Mouse (Mus musculus) B cell, adult 2 months (primary cell): Measurements from ENCODE around the gene Supt7l.
"Not testable (repeated sequence)": the region's sequence is repeated elsewhere in the genome, so short reads cannot be mapped to it uniquely, and the experiment has no call there.

Source experiments
- DNase-seq, 2 experiments: peaks; one replicate each; pipeline ENCODE4 v3.0.0; 2022

The Supt7l gene

GRCm38 (mm10) chr5:31527707-31528106, at the start of gene Supt7l:
TSS of gene Supt7l (minus strand) at chr5:31527807.
- DNase-seq: not testable (repeated sequence)

- peak; percentile 45 to 49 for DNase-seq
Measured at GRCm38 (mm10) chr5:31576539-31576975, 49.0 kb upstream of the Supt7l start.

- no peak for DNase-seq
Measured at GRCm38 (mm10) chr5:31573722-31574121, 46.1 kb upstream of the Supt7l start.

GRCm38 (mm10) chr5:31571023-31571608, 43.5 kb upstream of the Supt7l start:
- peak; percentile 19 to 34 for DNase-seq

- no peak for DNase-seq
Measured at GRCm38 (mm10) chr5:31567951-31568657, 40.5 kb upstream of the Supt7l start.

GRCm38 (mm10) chr5:31566457-31566856, 38.9 kb upstream of the Supt7l start:
- no peak for DNase-seq

GRCm38 (mm10) chr5:31566026-31566425, 38.4 kb upstream of the Supt7l start:
- no peak for DNase-seq

- no peak for DNase-seq
Measured at GRCm38 (mm10) chr5:31564976-31565375, 37.4 kb upstream of the Supt7l start.

GRCm38 (mm10) chr5:31563905-31564304, 36.3 kb upstream of the Supt7l start:
- no peak for DNase-seq

- DNase-seq: peak; percentile 68 to 75
Measured at GRCm38 (mm10) chr5:31563496-31563895, 35.9 kb upstream of the Supt7l start.

- DNase-seq: no peak
Measured at GRCm38 (mm10) chr5:31562036-31562666, 34.5 kb upstream of the Supt7l start.

- DNase-seq: no peak
Measured at GRCm38 (mm10) chr5:31560352-31560751, 32.7 kb upstream of the Supt7l start.

GRCm38 (mm10) chr5:31559401-31559800, 31.8 kb upstream of the Supt7l start:
- DNase-seq: no peak

- peak in 1 of 2 experiments; percentile 10 for DNase-seq
Measured at GRCm38 (mm10) chr5:31535228-31535627, 7.6 kb upstream of the Supt7l start.

GRCm38 (mm10) chr5:31528560-31528959, 953 bp upstream of the Supt7l start:
- peak; percentile 19 to 33 for DNase-seq

- no peak for DNase-seq
Measured at GRCm38 (mm10) chr5:31527117-31527680, 408 bp downstream of the Supt7l start.

GRCm38 (mm10) chr5:31526354-31527116, 1.1 kb downstream of the Supt7l start, which contains the start of gene Slc4a1ap:
TSS of gene Slc4a1ap (plus strand) at chr5:31526995.
- DNase-seq: peak; percentile 88

GRCm38 (mm10) chr5:31520556-31520955, 7.1 kb downstream of the Supt7l start:
- no peak for DNase-seq

GRCm38 (mm10) chr5:31512481-31512880, 15.1 kb downstream of the Supt7l start:
- DNase-seq: no peak

- DNase-seq: no peak
Measured at GRCm38 (mm10) chr5:31504843-31505242, 22.8 kb downstream of the Supt7l start.

GRCm38 (mm10) chr5:31494513-31495297, 32.9 kb downstream of the Supt7l start, which contains the start of gene Gpn1:
TSS of gene Gpn1 (plus strand) at chr5:31494741.
- DNase-seq: peak; percentile 85 to 86

- DNase-seq: no peak
Measured at GRCm38 (mm10) chr5:31492031-31492430, 35.6 kb downstream of the Supt7l start.
